Mouse (Mus musculus): ENCODE results near the gene Snx15. TPM values are rescaled to one million over a fixed set of nuclear protein-coding genes. Genes with fewer than 3 reads are reported as not detected.

Snx15 gene
- polyA plus RNA-seq, 1 experiment from 2014 or later = 31.2 TPM

DNA sequence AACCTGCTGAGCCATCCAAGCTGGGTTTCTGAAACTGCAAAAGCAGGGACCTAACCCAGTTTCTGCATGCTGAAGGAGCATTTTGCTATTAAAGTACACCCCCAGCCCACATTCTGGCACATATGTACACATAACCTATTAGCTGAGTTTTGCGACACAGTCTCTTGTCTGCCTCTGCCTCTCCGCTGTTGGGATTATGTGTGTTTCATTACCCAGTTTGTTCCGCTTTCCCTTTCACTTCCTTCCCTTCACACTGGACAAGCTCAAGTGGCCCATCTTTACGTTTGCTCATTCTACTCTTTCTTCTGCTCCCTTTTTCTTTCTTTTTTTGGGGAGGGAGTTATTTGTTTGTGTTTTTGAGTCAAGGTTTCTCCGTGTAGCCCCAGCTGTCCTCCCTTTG, 54.2 kb downstream of the Snx15 start:
- no peak for DNase-seq (ENCODE audit: low spot score)

DNA sequence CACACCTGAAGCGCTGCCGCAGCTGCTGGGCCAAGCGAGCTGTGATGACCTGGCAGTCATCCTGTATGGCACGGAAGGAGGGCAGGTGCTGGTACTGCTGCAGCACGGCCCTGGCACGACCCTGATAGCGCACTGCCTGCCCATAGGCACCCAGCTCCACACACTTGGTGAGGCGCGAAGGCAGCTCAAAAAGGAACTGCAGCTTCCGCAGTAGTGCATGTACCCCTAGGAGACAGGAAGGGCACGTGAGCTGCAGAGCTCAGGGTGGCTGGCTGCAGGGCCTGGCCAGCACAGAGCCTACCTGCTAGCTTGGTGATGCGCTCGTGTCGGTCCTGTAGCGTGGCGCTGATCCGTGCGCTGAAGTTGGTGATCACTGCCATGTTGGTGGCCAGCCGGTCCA, 56.8 kb downstream of the Snx15 start:
- DNase-seq (ENCODE audit: low spot score) = no peak

DNA sequence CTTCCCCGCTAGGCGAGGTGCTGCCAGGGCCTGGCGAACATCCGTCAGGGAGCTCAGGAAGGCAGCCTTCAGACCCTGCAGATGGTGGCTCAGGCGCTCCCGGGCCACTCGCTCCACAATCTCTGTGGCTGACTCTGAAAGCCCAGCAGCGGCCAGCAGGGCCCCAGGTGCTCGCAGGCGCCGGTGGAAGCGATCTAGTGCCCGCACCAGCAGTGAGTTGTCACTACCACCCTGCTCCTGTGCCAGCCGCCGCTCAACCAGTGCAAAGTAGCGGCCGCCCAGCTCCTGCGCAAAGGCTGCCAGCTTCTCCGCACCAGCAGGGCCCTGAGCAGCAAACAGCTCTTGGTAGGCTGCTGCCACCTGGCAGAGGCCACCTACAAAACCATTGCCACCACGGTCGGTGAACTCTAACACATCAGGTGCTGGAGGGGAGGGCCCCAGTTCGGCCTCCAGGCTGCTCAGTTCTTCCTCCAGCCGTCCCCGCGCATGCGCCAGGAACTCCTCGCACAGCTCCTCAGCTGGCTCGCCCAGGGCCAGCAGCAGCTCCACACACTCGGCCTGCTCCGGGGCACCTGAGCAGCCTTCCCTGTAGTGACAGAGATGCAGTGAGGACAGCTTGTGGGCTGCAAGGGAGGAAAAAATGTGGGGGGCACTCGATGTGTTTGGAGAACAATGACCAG, 57.4 kb downstream of the Snx15 start:
- DNase-seq (ENCODE audit: low spot score) = no peak

DNA sequence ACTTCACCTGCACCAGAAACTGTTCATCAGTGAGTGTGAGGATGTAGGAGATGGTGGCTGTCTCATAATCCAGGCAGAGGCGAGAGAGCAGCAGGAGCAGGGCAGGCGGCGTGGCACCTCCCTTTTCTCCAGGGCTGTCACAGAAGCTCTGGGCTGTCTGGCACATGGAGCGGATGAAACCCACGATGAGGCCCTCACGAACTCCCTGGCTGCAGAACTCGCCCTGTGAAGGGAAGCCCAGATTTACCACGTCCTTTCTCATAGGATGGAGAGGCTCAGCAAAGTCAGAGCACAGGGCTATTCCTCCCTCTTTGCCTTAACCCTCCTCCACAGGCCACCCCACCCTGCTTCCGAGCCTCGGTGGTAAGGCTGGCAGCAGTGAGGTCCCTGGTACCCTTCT, 58.3 kb downstream of the Snx15 start:
- DNase-seq (ENCODE audit: low spot score) = no peak

Other genes with a start within 250 kb of the Snx15 start
- gene Tigd3, start 234.2 kb downstream of the Snx15 start, polyA plus RNA-seq (2015; fragmentation: Nextera tagmentation; extraction: Ambion mirVana) = 3.3 and 4.1 TPM in 2 replicates
- gene Dpf2, start 215.3 kb downstream of the Snx15 start, polyA plus RNA-seq (2015; fragmentation: Nextera tagmentation; extraction: Ambion mirVana) = 104 and 116 TPM in 2 replicates
- 5.2 and 6.7 TPM in 2 replicates for gene Cdc42ep2, start 203.5 kb downstream of the Snx15 start, polyA plus RNA-seq (2015; fragmentation: Nextera tagmentation; extraction: Ambion mirVana)
- gene Pola2, start 164.1 kb downstream of the Snx15 start, polyA plus RNA-seq (2015; fragmentation: Nextera tagmentation; extraction: Ambion mirVana) = 61.4 and 71.4 TPM in 2 replicates
- gene Slc22a20, start 142.2 kb downstream of the Snx15 start, polyA plus RNA-seq (2015; fragmentation: Nextera tagmentation; extraction: Ambion mirVana) = not detected in 2 replicates
- gene Capn1, start 112.4 kb downstream of the Snx15 start, polyA plus RNA-seq (2015; fragmentation: Nextera tagmentation; extraction: Ambion mirVana) = 19.8 and 21.6 TPM in 2 replicates
- gene Syvn1, start 81.7 kb downstream of the Snx15 start, polyA plus RNA-seq (2015; fragmentation: Nextera tagmentation; extraction: Ambion mirVana) = 15.1 and 16.5 TPM in 2 replicates
- 65.2 and 71.4 TPM in 2 replicates for gene Mrpl49, start 70.5 kb downstream of the Snx15 start, polyA plus RNA-seq (2015; fragmentation: Nextera tagmentation; extraction: Ambion mirVana)
- 1,297 and 1,312 TPM in 2 replicates for gene Fau, start 70.5 kb downstream of the Snx15 start, polyA plus RNA-seq (2015; fragmentation: Nextera tagmentation; extraction: Ambion mirVana)
- gene Znhit2, start 67.1 kb downstream of the Snx15 start, polyA plus RNA-seq (2015; fragmentation: Nextera tagmentation; extraction: Ambion mirVana) = 48.3 and 55.4 TPM in 2 replicates
- gene Tm7sf2, start 59.9 kb downstream of the Snx15 start, polyA plus RNA-seq (2015; fragmentation: Nextera tagmentation; extraction: Ambion mirVana) = 10.1 and 10.3 TPM in 2 replicates
- 69.3 and 77.1 TPM in 2 replicates for gene Vps51, start 51.1 kb downstream of the Snx15 start, polyA plus RNA-seq (2015; fragmentation: Nextera tagmentation; extraction: Ambion mirVana)
- gene Tmem262, start 48.3 kb downstream of the Snx15 start, polyA plus RNA-seq (2015; fragmentation: Nextera tagmentation; extraction: Ambion mirVana) = 0.44 TPM in 1 of 2 replicates, not detected in the other
- gene Gm28374, start 46.0 kb downstream of the Snx15 start, polyA plus RNA-seq (2015; fragmentation: Nextera tagmentation; extraction: Ambion mirVana) = 0.68 and 1.4 TPM in 2 replicates
- 52.1 and 55.3 TPM in 2 replicates for gene Zfpl1, start 43.3 kb downstream of the Snx15 start, polyA plus RNA-seq (2015; fragmentation: Nextera tagmentation; extraction: Ambion mirVana)
- gene Cdca5, start 43.3 kb downstream of the Snx15 start, polyA plus RNA-seq (2015; fragmentation: Nextera tagmentation; extraction: Ambion mirVana) = 53.2 and 53.6 TPM in 2 replicates
- 0.27 TPM in 1 of 2 replicates, not detected in the other for gene AC131692.1, start 33.9 kb downstream of the Snx15 start, polyA plus RNA-seq (2015; fragmentation: Nextera tagmentation; extraction: Ambion mirVana)
- gene Naaladl1, start 22.5 kb downstream of the Snx15 start, polyA plus RNA-seq (2015; fragmentation: Nextera tagmentation; extraction: Ambion mirVana) = 0.06 and 0.10 TPM in 2 replicates
- 46.4 and 48.5 TPM in 2 replicates for gene Sac3d1, start 9.7 kb downstream of the Snx15 start, polyA plus RNA-seq (2015; fragmentation: Nextera tagmentation; extraction: Ambion mirVana)
- 0.48 and 0.57 TPM in 2 replicates for gene Batf2, start 12.7 kb upstream of the Snx15 start, polyA plus RNA-seq (2015; fragmentation: Nextera tagmentation; extraction: Ambion mirVana)
- gene Arl2, start 13.2 kb upstream of the Snx15 start, polyA plus RNA-seq (2015; fragmentation: Nextera tagmentation; extraction: Ambion mirVana) = 57.2 and 57.4 TPM in 2 replicates
- 0.47 and 0.50 TPM in 2 replicates for gene Majin, start 56.1 kb upstream of the Snx15 start, polyA plus RNA-seq (2015; fragmentation: Nextera tagmentation; extraction: Ambion mirVana)
- gene Gpha2, start 98.1 kb upstream of the Snx15 start, polyA plus RNA-seq (2015; fragmentation: Nextera tagmentation; extraction: Ambion mirVana) = 3.6 and 4.0 TPM in 2 replicates
- 8.9 TPM in 2 replicates for gene Ppp2r5b, start 107.6 kb upstream of the Snx15 start, polyA plus RNA-seq (2015; fragmentation: Nextera tagmentation; extraction: Ambion mirVana)
- 5.6 and 6.5 TPM in 2 replicates for gene Atg2a, start 113.4 kb upstream of the Snx15 start, polyA plus RNA-seq (2015; fragmentation: Nextera tagmentation; extraction: Ambion mirVana)
- gene Ehd1, start 148.4 kb upstream of the Snx15 start, polyA plus RNA-seq (2015; fragmentation: Nextera tagmentation; extraction: Ambion mirVana) = 29.5 and 29.9 TPM in 2 replicates
- 0.37 and 0.52 TPM in 2 replicates for gene Cdc42bpg, start 178.2 kb upstream of the Snx15 start, polyA plus RNA-seq (2015; fragmentation: Nextera tagmentation; extraction: Ambion mirVana)
- 54.0 and 54.2 TPM in 2 replicates for gene Men1, start 206.7 kb upstream of the Snx15 start, polyA plus RNA-seq (2015; fragmentation: Nextera tagmentation; extraction: Ambion mirVana)
- 49.6 and 57.3 TPM in 2 replicates for gene Map4k2, start 212.8 kb upstream of the Snx15 start, polyA plus RNA-seq (2015; fragmentation: Nextera tagmentation; extraction: Ambion mirVana)
- 104 and 126 TPM in 2 replicates for gene Sf1, start 235.4 kb upstream of the Snx15 start, polyA plus RNA-seq (2015; fragmentation: Nextera tagmentation; extraction: Ambion mirVana)